Mouse (Mus musculus) heart, postnatal 36 days (tissue): ENCODE results near the gene Tomm20. TPM values are rescaled to one million over a fixed set of nuclear protein-coding genes. Genes with fewer than 3 reads are reported as not detected.
A peak's percentile ranks its signal among the peaks of the same experiment; 100 is the strongest.
"Not testable (repeated sequence)": the region's sequence is repeated elsewhere in the genome, so short reads cannot be mapped to it uniquely, and the experiment has no call there.

Experiments used
- DNase-seq, 2 experiments: peaks; one replicate each; pipeline ENCODE4 v3.0.0; 2021 to 2022
- intact Hi-C: fragments of 180-260 bp; cut with DNase I; formaldehyde crosslinking; loops from one replicate; pipeline ENCODE4 v1.15.1; 2025
- total RNA-seq, 2 experiments: library from RNA; stranded (reverse); gene quantifications; 2 replicates each; pipeline ENCODE4 v1.2.3; 2021

Gene Tomm20
- total RNA-seq: 10 to 100 TPM; 81.7 to 91.3 TPM

GRCm38 (mm10) chr8:126945730-126946163, at the start of gene Tomm20:
Gene Tomm20, minus strand, starts transcription at chr8:126945844.
- intact Hi-C loops: loop anchor here (2.0 to 5.0 kb wide), 2 partner anchors 25 to 523 kb away; partner anchors contain the start of genes Coa6 and Rbm34
- peak; percentile 98 for DNase-seq

- DNase-seq: no peak
- intact Hi-C loops: loop anchor here (10.0 kb wide), 1 partner anchor 580 kb away; no protein-coding TSS in a partner anchor
Observed at GRCm38 (mm10) chr8:126994506-126994905, 48.9 kb upstream of the Tomm20 start.

GRCm38 (mm10) chr8:126989363-126990153, 43.9 kb upstream of the Tomm20 start:
- DNase-seq: no peak
- intact Hi-C loops: loop anchor here (10.0 kb wide), 1 partner anchor 585 kb away; no protein-coding TSS in a partner anchor

- DNase-seq: no peak
- intact Hi-C loops: no loop called here
Observed at GRCm38 (mm10) chr8:126988346-126989006, 42.8 kb upstream of the Tomm20 start.

- peak; percentile 78 to 79 for DNase-seq
- intact Hi-C loops: loop anchor here (1.0 to 2.0 kb wide), 3 partner anchors 76 to 192 kb away; partner anchors contain the start of gene Pard3
Observed at GRCm38 (mm10) chr8:126986495-126986894, 40.9 kb upstream of the Tomm20 start.

GRCm38 (mm10) chr8:126980046-126980445, 34.4 kb upstream of the Tomm20 start:
- intact Hi-C loops: no loop called here
- no peak for DNase-seq

GRCm38 (mm10) chr8:126979091-126979920, 33.7 kb upstream of the Tomm20 start:
- DNase-seq: peak in 1 of 2 experiments; percentile 16
- intact Hi-C loops: no loop called here

GRCm38 (mm10) chr8:126978535-126978934, 32.9 kb upstream of the Tomm20 start:
- DNase-seq, intact Hi-C loops: not testable (repeated sequence)

GRCm38 (mm10) chr8:126978028-126978427, 32.4 kb upstream of the Tomm20 start:
- intact Hi-C loops: no loop called here
- DNase-seq: no peak

GRCm38 (mm10) chr8:126976608-126977348, 31.1 kb upstream of the Tomm20 start:
- intact Hi-C loops: no loop called here
- DNase-seq: no peak

GRCm38 (mm10) chr8:126975706-126976105, 30.1 kb upstream of the Tomm20 start:
- DNase-seq: no peak
- intact Hi-C loops: loop anchor here (1.0 to 2.0 kb wide), 2 partner anchors 46 to 495 kb away; no protein-coding TSS in a partner anchor

GRCm38 (mm10) chr8:126974511-126974910, 28.9 kb upstream of the Tomm20 start:
- DNase-seq: no peak
- intact Hi-C loops: loop anchor here (2.0 to 5.0 kb wide), 2 partner anchors 494 to 717 kb away; no protein-coding TSS in a partner anchor

- intact Hi-C loops: loop anchor here (2.0 to 5.0 kb wide), 2 partner anchors 493 to 716 kb away; no protein-coding TSS in a partner anchor
- DNase-seq: no peak
Observed at GRCm38 (mm10) chr8:126973686-126974265, 28.1 kb upstream of the Tomm20 start.

GRCm38 (mm10) chr8:126972649-126973048, 27.0 kb upstream of the Tomm20 start:
- no peak for DNase-seq
- intact Hi-C loops: loop anchor here (5.0 kb wide), 1 partner anchor 715 kb away; no protein-coding TSS in a partner anchor

- intact Hi-C loops: loop anchor here (5.0 kb wide), 1 partner anchor 715 kb away; no protein-coding TSS in a partner anchor
- no peak for DNase-seq
Observed at GRCm38 (mm10) chr8:126972102-126972501, 26.5 kb upstream of the Tomm20 start.

GRCm38 (mm10) chr8:126971314-126971664, 25.6 kb upstream of the Tomm20 start:
- DNase-seq: no peak
- intact Hi-C loops: loop anchor here (2.0 to 5.0 kb wide), 2 partner anchors 24 to 714 kb away; no protein-coding TSS in a partner anchor

- peak; percentile 92 to 93 for DNase-seq
- intact Hi-C loops: loop anchor here (2.0 to 5.0 kb wide), 2 partner anchors 24 to 713 kb away; no protein-coding TSS in a partner anchor
Observed at GRCm38 (mm10) chr8:126970579-126971313, 25.1 kb upstream of the Tomm20 start, which contains the start of gene Rbm34. Gene Rbm34, minus strand, starts transcription at chr8:126971071.

GRCm38 (mm10) chr8:126969546-126969945, 23.9 kb upstream of the Tomm20 start:
- DNase-seq: no peak
- intact Hi-C loops: no loop called here
